Mouse (Mus musculus) cerebellum, adult 18-20 months (tissue): ENCODE data around the gene Cers5.
"Not testable (repeated sequence)": the region's sequence is repeated elsewhere in the genome, so short reads cannot be mapped to it uniquely, and the experiment has no call there.

Experiments
- DNase-seq, 2 experiments: peaks; one replicate each; pipeline ENCODE4 v3.0.0; 2021

The Cers5 gene

DNA sequence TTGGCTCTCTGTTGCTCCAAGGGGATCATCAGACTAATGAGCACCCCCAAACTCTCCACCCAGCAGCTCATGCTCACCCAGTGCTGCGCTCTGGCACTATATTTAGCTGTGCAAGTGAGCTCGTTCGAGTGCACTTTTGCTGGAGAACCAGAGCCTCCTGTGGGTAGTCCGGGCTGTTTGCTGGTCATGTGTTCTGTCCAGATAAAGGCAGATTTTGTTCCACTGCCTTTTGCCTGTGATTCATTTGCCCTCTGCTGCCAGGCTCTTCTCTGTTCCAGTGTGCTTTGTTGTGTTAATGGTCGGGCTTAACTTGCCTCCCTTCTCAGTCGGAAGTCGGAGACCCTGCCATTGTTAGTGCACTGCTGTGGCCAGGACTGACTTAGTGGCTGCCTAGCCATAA lies 67.8 kb downstream of the Cers5 start:
- no peak for DNase-seq

DNA sequence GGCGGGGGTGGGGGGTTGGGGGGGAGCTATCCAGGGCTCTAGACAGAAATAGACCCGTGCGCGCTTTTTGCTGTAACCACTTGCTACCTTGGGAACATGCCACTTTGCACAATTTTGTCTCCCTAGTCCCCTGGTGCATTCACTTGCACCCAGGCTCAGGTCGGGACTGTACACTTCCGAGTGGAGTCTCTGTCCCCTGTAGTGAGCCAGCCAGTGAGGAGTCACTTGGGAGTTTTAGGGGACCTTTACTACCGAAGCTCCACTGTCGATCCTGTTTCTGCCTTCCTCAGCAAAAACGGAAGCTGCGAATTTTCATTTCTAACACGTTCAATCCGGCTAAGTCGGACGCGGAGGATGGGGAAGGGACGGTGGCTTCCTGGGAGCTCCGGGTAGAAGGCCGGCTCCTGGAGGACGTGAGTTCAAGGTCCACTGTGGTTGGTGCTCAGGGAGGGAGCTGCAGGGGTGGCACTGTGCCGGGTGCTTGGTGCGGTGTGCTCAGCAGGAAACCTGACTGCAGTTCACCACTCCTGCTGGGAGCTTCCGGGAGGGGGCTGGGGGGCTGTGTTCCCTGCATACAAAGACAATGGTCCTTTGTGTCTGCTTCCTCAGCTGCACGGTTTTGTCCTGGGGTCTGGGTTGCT lies 68.5 kb downstream of the Cers5 start:
- DNase-seq: no peak

DNA sequence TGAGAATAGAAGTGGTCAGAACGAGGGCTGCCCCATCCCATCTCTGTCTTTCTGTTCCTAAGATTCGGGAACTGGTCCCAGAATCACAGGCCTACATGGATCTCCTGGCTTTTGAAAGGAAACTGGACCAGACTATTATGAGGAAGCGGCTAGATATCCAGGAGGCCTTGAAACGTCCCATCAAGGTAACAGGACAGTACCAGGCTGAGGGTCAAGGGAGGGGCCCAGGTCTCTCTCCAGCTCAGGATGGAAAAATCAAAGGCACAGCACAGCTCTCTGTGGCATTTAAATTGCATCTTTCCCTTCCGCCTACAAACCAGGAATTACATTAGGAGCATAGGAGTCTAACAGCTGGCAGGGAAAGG lies 69.0 kb downstream of the Cers5 start:
- no peak for DNase-seq

- no peak for DNase-seq
These were observed 69.6 kb downstream of the Cers5 start for GRCm38 (mm10) chr15:99703104-99703503.

DNA sequence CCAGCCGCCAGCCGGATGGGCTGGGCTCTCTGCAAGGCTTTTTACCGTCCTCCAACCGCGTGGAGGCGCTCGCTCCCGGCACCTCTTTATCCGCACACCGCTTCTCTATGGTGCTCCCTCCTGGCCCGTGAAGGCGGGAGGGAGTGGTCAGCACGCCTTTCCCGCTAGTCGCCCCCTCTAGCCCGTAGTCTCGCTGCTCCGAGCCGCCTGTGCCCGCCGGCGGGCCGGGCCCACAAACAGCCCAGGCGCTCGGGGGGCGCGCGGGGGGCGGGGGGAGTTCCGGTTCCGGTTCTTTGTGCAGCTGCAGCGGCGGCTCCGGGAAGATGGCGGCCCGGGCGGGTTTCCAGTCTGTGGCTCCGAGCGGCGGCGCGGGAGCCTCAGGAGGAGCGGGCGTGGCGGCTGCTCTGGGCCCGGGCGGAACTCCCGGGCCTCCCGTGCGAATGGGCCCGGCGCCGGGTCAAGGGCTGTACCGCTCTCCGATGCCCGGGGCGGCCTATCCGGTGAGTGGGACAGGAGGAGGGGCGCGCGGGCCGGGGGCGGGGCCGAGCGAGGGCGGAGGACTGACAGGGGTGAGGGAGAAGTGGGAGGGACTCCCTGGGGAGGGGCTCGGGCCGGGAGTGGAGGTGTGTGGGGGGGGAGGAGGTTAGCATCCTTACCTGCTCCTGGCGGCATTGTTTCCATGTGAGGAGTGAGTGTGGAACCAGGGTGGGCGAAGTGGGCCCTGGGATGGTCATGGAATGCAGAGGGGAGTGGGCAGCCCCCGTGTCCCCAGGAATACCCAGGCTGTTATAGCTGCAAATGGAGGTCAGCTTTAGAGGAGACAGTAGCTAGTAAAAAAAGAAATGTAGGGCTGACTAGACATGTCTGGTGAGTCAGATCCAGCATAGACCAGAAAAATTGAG lies 70.4 kb downstream of the Cers5 start, which contains the start of gene Smarcd1:
TSS of gene Smarcd1 (plus strand) at position 131 of the 902 bp plus-strand sequence.
- DNase-seq: peak; percentile 94 to 98

DNA sequence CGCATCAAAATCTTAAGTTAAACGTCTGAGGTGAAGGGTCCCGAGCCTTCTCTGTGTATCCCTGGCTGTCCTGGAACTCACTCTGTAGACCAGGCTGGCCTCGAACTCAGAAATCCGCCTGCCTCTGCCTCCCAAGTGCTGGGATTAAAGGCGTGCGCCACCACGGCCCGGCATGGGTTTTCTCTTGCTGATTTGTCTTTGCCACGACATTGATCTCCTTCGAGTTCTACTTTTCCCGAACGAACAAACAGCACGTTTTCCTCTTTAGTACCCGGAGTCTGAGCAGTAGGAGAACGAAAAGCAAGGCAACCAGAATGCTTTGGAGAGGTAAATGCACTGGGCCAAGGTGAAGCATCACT lies 71.1 kb downstream of the Cers5 start:
- DNase-seq: not testable (repeated sequence)

DNA sequence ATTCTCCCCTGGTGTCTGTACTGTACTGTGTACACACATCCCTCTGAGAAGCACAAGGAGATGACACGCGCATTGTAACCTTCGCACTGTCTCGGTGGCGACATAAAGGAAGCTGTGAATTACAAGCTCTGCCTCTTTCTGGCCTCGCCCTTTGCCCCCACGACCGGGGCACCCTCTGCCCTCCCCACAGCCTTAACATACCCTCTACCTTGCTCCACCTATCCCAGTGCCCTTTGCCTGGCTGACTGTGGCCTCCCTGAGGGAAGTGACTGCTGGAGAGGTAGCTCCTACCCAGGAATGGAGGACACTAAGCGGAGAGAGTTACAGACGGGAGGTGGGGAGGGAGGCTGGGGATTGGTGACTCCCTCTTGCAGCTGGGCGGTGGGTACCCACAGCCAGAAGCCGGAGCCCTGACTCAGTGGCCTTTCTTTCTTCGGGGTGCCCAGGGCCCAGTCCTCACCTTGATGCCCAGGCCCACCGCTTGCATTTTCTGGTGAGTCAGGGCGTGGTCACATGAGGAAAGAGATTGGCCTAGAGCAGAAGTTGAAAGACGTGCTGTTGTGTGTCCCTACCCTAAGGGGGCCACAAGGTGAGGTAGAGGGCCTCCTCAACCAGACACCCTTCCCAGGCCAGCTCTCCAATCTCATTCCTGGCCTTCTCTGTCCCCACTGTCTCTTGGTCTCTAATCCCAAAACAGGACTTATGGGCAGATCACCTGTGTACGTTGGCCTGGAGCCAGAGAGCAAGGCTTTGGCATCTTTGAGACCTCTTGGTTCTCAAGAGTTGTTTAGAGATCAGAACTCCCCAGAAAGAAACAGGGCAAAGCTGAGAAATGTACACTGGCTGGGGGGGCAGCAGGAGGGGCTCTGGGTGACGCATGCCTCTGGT lies 72.2 kb downstream of the Cers5 start:
- DNase-seq: no peak

DNA sequence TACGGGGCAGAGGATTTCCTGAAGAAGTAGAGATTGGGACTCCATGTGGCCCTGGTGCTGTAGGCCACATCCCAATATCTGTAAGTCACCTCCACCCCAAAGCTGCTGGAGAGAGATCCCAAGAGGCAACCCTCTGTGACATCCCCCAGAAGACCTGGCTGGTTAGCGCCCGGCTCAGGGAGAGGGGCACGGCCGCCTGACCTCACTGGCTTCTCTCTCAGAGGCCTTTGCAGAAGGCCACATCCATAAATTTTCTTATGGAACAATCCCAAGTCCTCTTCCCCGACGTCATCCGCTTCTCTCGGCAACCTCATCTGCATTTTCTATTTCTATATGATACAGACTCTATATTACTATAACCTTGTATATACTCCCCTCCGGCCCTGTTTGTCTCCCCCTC lies 73.0 kb downstream of the Cers5 start:
- DNase-seq: no peak

- no peak for DNase-seq
These were observed 74.1 kb downstream of the Cers5 start for GRCm38 (mm10) chr15:99698533-99699085.

- no peak for DNase-seq
These were observed 75.4 kb downstream of the Cers5 start for GRCm38 (mm10) chr15:99697309-99697708.

- DNase-seq: peak in 1 of 2 experiments; percentile 37
These were observed 80.7 kb downstream of the Cers5 start for GRCm38 (mm10) chr15:99691976-99692375.

GRCm38 (mm10) chr15:99690924-99691323 lies 81.8 kb downstream of the Cers5 start:
- no peak for DNase-seq

- DNase-seq: peak; percentile 75 to 78
These were observed 84.0 kb downstream of the Cers5 start for GRCm38 (mm10) chr15:99688712-99689111.
